Mouse (Mus musculus) C2C12 (cell line): ENCODE data around the gene Lmod3.

Source experiments
- CEBPB ChIP-seq: IDR thresholded peaks from one replicate; pipeline ENCODE4 v1.6.1; 2011; ENCODE audit warnings: low read depth, mild to moderate bottlenecking, control low read depth, moderate library complexity
- CTCF ChIP-seq: IDR thresholded peaks from one replicate; pipeline ENCODE4 v1.5.1; 2011; ENCODE audit not compliant: control insufficient read depth, insufficient read depth, insufficient read length
- FOSL1 ChIP-seq: IDR thresholded peaks from one replicate; pipeline ENCODE4 v1.8.0; 2011; ENCODE audit warnings: mild to moderate bottlenecking, low read length; ENCODE audit not compliant: poor library complexity, insufficient read depth, severe bottlenecking
- MAX ChIP-seq: IDR thresholded peaks from one replicate; pipeline ENCODE4 v1.6.1; 2011; ENCODE audit warnings: mild to moderate bottlenecking, control low read depth
- MYOG ChIP-seq: IDR thresholded peaks from one replicate; pipeline ENCODE4 v1.6.1; 2011; ENCODE audit not compliant: control insufficient read depth, insufficient read length; ENCODE audit errors: extremely low read depth

GRCm38 (mm10) chr6:97266661-97267060 is 14.1 kb upstream of the Lmod3 start:
- TF ChIP-seq CTCF: no peak
- no peak for TF ChIP-seq MAX
- no peak for TF ChIP-seq FOSL1
- TF ChIP-seq MYOG: no peak
- TF ChIP-seq CEBPB: no peak
